Mouse (Mus musculus) forebrain, embryonic 11.5 days (tissue): ENCODE measurements around the gene Chka. TPM values are rescaled to one million over a fixed set of nuclear protein-coding genes. Genes with fewer than 3 reads are reported as not detected.

Experiments
- ATAC-seq: fragments of 200-750 bp; cut with Nextera tagmentation; replicated peaks from 2 replicates; pipeline ENCODE4 v1.8.0; 2017; ENCODE audit warnings: moderate TSS enrichment; ENCODE audit not compliant: low FRiP score
- DNase-seq: peaks from one replicate; pipeline ENCODE4 v3.0.0-alpha.2; 2017; ENCODE audit warnings: low spot score
- H3K27ac ChIP-seq: fragments of 300-500 bp; sonication (generic); 2 replicates; pipeline ENCODE4 v1.5.1; 2014; ENCODE audit warnings: low read depth, low read length
- H3K27me3 ChIP-seq: fragments of 300-500 bp; sonication (generic); 2 replicates; pipeline ENCODE4 v1.6.1; 2014; ENCODE audit warnings: mild to moderate bottlenecking, low read length, mixed read lengths; ENCODE audit not compliant: control insufficient read depth, insufficient read depth
- H3K36me3 ChIP-seq: fragments of 300-500 bp; sonication (generic); 2 replicates; pipeline ENCODE4 v1.6.1; 2014; ENCODE audit warnings: mild to moderate bottlenecking, low read length, moderate library complexity, mixed read lengths; ENCODE audit not compliant: control insufficient read depth, insufficient read depth
- H3K4me1 ChIP-seq: fragments of 300-500 bp; sonication (generic); replicated peaks from 2 replicates; pipeline ENCODE4 v1.6.1; 2014; ENCODE audit warnings: low read length, mixed read lengths; ENCODE audit not compliant: control insufficient read depth, insufficient read depth
- H3K4me2 ChIP-seq: fragments of 300-500 bp; sonication (generic); 2 replicates; pipeline ENCODE4 v1.6.1; 2014; ENCODE audit warnings: low read depth, mild to moderate bottlenecking, low read length, moderate library complexity, mixed read lengths; ENCODE audit not compliant: severe bottlenecking
- H3K4me3 ChIP-seq: fragments of 300-500 bp; sonication (generic); 2 replicates; pipeline ENCODE4 v1.5.1; 2014; ENCODE audit warnings: low read depth, low read length
- H3K9ac ChIP-seq: fragments of 300-500 bp; sonication (generic); 2 replicates; pipeline ENCODE4 v1.6.1; 2014; ENCODE audit warnings: low read length
- H3K9me3 ChIP-seq: fragments of 300-500 bp; sonication (generic); 2 replicates; pipeline ENCODE4 v1.6.1; 2016; ENCODE audit warnings: low read length, mixed read lengths; ENCODE audit not compliant: control insufficient read depth
- WGBS: fragments of 180-500 bp; shearing (Covaris S2); extraction: QIAGEN DNeasy Blood & Tissue Kit; methylation state at CpG from one replicate; pipeline ENCODE4 v1.1.7; 2014; 5-methylcytosine and 5-hydroxymethylcytosine counted together
- polyA plus RNA-seq: library from polyadenylated mRNA; unstranded; fragments of >200 nt; fragmentation: Nextera tagmentation; extraction: Ambion mirVana; gene quantifications from 2 replicates; pipeline ENCODE4 v1.2.1, GENCODE M21; 2014

The Chka gene
- polyA plus RNA-seq, 1 experiment from 2014 or later: 70.0 TPM

DNA sequence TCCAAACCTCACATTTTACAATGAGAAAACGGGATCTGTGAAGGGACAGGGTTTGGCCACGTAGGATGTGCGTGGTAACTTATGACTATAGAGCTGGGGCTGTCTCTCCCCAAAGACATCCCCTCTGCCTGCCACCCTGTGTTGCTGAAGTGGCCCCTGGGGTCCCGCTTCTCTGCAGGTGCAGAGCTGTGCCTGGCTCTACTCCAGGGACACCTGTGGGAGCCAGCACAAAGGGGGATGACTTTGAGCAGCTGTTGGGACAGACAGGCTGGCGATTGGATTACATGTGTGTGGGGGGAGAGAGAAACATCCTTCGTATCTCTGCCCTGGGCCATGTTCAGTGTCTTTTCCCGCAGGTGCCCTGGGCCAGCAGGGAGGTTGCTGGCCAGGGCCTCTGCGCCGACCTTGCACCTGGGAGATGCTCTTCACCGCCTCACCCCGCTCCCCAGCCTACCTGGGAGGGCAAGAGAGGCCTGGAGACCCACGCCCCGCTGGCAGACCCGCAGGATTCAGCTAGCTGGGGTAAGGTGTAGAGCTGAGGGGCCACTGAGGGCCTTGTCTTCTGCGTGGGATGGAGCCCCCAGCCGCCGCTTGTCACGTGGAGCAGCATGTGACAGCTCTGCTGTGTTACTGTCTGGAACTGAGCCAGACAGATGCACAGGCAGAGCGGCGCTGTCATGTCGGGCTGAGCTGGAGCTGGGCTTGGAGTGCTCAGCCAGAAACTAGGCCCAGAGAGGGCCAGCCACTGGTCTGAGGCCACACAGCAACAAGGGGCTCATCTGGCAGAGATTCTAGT, 78.9 kb downstream of the Chka start:
- ATAC-seq (no peak), DNase-seq (no peak)
- no peak overlapping the region for H3K4me3 ChIP-seq
- H3K27me3 ChIP-seq: no peaks in the 10 kb centered on the region
- H3K27ac ChIP-seq: no peak overlapping the region
- WGBS: 72% methylated on average over 21 of the region's 21 CpGs
- no peaks in the 10 kb centered on the region for H3K9me3 ChIP-seq
- H3K4me2 ChIP-seq: no peak overlapping the region
- no peaks in the 10 kb centered on the region; the same call in 1 of the 2 replicates for H3K4me1 ChIP-seq
- H3K9ac ChIP-seq: no peak overlapping the region
- H3K36me3 ChIP-seq: no peaks in the 10 kb centered on the region

GRCm38 (mm10) chr19:3931716-3932115, 80.1 kb downstream of the Chka start:
- no peak for DNase-seq
- WGBS: 93% methylated on average over 9 of the region's 9 CpGs
- H3K36me3 ChIP-seq: no peaks in the 10 kb centered on the region
- H3K4me2 ChIP-seq: no peak overlapping the region
- no peaks in the 10 kb centered on the region for H3K27me3 ChIP-seq
- ATAC-seq: no peak
- no peaks in the 10 kb centered on the region for H3K9me3 ChIP-seq
- H3K9ac ChIP-seq: no peak overlapping the region
- no peak overlapping the region for H3K4me3 ChIP-seq
- no peaks in the 10 kb centered on the region; the same call in none of the 2 replicates for H3K4me1 ChIP-seq
- H3K27ac ChIP-seq: no peak overlapping the region

- H3K9me3 ChIP-seq: no peaks in the 10 kb centered on the region
- H3K27me3 ChIP-seq: no peaks in the 10 kb centered on the region
- H3K36me3 ChIP-seq: no peaks in the 10 kb centered on the region
- DNase-seq (peak; percentile 65), ATAC-seq (peak; percentile 71)
- H3K4me3 ChIP-seq: peak within 1 kb of the TSS; percentile 38
- WGBS: 5% methylated on average over 39 of the region's 42 CpGs
- peak within 1 kb of the TSS; percentile 54 for H3K9ac ChIP-seq
- H3K27ac ChIP-seq: no peak within 1 kb of the TSS
- no peaks in the 10 kb centered on the region; the same call in none of the 2 replicates for H3K4me1 ChIP-seq
- H3K4me2 ChIP-seq: peak within 1 kb of the TSS; percentile 75
Measured at GRCm38 (mm10) chr19:3935032-3935895, 83.7 kb downstream of the Chka start, which contains the start of gene Unc93b1. Unc93b1 (plus strand) TSS chr19:3935186.

DNA sequence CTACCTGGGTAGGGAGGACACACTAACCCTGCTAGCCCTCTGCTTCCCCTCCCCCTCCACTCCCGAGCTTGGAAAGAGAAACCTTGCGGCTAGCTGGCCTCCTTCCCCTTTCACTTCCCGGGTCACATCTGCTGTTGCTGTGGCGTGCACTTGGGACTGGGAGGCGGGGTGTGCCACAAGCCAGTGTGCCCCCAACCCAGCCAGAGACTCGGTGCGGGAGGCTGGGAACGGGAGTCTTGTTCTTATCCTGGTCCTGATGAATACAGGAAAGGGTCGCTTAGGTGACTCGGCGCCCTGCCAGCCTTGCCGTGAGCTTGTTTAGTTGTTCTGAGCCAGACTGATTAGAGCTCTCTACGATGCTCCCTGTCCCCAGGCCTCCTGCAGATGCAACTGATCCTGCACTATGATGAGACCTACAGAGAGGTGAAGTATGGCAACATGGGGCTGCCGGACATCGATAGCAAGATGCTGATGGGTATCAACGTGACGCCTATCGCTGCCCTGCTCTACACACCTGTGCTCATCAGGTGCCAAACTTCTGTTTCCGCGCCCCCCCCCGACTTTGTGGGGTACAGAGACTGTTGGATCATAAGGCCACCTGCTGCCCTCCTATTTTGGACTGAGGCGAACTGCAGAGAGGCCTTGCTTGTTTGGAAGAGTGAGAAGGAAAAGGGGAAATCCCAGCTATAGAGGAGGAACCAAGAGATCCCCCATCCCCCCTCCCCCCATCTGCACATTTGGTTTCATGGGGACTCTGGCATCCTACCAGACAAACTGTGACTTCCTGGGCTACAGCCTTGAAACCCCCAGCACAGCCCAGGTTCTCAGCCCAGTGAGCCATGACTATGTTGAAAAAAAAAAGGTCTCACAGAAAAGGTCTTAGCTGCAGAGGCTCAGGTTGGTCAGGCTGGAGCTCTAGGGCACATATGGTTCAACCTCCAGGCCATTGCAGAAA, 84.6 kb downstream of the Chka start:
- Histone ChIP-seq H3K27me3 (no peaks in the 10 kb centered on the region), H3K9me3 (no peaks in the 10 kb centered on the region), H3K27ac (no peak overlapping the region), H3K4me3 (peak overlapping the region; percentile 38), H3K9ac (peak overlapping the region; percentile 54), H3K36me3 (no peaks in the 10 kb centered on the region), H3K4me2 (peak overlapping the region; percentile 75), H3K4me1 (no peaks in the 10 kb centered on the region; the same call in none of the 2 replicates)
- ATAC-seq (no peak), DNase-seq (no peak)
- WGBS: 9% methylated on average over 22 of the region's 22 CpGs

DNA sequence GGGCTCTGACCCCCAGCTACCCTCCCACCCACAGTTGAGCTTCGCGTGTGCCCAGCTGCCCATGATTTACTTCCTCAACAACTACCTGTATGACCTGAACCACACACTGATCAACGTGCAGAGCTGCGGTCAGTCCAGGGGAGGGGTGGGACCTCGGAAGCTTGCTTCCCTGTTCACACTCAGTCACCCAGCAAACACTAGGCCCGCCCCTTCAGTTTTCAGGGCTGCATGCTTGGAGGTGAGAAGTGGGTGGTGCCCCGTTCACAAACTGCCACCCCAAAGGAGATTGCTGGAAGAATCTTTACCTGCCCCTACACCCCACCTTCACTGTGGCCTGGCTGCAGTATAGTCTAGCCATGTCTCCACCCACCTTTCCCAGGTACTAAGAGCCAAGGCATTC, 90.7 kb downstream of the Chka start:
- no peak for ATAC-seq
- WGBS: 84% methylated on average over 7 of the region's 7 CpGs
- no peaks in the 10 kb centered on the region for H3K27me3 ChIP-seq

DNA sequence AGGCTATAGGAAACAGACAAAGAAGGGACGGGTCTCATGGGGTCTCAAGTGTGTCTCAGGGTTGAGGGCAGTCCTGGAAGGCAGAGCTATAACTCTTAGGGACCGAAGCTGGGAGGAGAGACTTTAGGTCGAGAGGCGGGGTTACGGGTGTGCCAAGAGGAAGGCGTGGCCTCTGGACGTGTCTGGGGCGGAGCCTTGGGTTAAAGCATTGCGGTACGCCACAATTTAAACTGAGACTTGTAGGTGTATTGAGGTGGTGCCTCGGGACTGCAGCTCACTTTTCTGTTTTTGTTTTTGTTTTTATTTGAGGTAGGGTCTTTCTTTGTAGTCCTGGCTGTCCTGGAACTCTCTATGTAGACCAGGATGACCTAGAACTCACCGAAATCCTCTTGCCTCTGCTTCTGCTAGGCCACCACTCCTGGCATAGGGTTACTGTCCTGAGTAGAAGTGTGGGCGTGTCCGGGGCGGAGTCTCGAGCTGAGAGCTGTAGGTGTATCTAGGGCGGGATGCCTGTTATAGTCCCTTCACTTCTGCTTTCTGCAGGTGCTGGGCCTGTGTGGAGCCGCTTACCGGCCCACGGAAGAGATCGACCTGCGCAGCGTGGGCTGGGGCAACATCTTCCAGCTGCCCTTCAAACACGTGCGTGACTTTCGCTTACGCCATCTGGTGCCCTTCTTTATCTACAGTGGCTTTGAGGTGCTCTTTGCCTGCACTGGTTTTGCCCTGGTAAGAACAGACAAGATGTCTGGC, 91.6 kb downstream of the Chka start:
- no peaks in the 10 kb centered on the region for H3K9me3 ChIP-seq
- no peak overlapping the region for H3K9ac ChIP-seq
- H3K4me3 ChIP-seq: no peak overlapping the region
- 24% methylated on average over 27 of the region's 27 CpGs for WGBS
- no peaks in the 10 kb centered on the region for H3K4me1 ChIP-seq
- no peak overlapping the region for H3K4me2 ChIP-seq
- H3K36me3 ChIP-seq: no peaks in the 10 kb centered on the region
- DNase-seq: no peak
- no peaks in the 10 kb centered on the region for H3K27me3 ChIP-seq
- ATAC-seq: no peak
- H3K27ac ChIP-seq: no peak overlapping the region

More for the DNA sequence above, 90.7 kb downstream of the Chka start:
- no peak for DNase-seq
- H3K4me2 ChIP-seq: no peak overlapping the region
- no peaks in the 10 kb centered on the region for H3K9me3 ChIP-seq
- no peak overlapping the region for H3K27ac ChIP-seq
- no peaks in the 10 kb centered on the region for H3K36me3 ChIP-seq
- no peaks in the 10 kb centered on the region for H3K4me1 ChIP-seq
- no peak overlapping the region for H3K4me3 ChIP-seq
- H3K9ac ChIP-seq: no peak overlapping the region
